Mouse (Mus musculus) liver, embryonic 14.5 days (tissue): ENCODE data around the gene Gdf15.

Experiments used
- CTCF ChIP-seq: IDR thresholded peaks from 2 replicates; pipeline ENCODE4 v1.5.1; 2016; ENCODE audit warnings: antibody characterized with exemption, low read depth, control low read depth
- EP300 ChIP-seq: IDR thresholded peaks from 2 replicates; pipeline ENCODE4 v1.6.1; 2016; ENCODE audit warnings: antibody characterized with exemption, low read depth

DNA sequence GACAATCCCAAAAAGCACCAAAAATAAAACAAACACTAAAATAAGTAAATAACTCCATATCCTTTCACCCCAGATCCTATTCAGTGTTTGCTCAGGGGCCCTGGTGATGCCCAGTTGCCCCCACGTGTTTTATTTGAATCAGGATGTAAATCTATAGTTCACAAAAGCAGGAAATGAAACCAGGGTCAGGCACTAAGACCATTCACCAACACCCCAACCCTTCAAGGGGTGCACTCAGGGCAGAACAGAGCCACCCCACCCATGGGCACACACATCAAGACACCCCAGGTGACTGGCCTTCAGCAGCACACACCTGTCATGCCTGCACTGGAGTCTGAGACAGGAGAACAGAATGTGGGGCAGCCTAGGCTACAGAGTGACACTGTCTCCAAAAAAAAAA lies 21.9 kb upstream of the Gdf15 start:
- TF ChIP-seq EP300 (no peak), CTCF (no peak)
